Mouse (Mus musculus): ENCODE data around the gene Ifna16.

GRCm38 (mm10) chr4:88634311-88634710 lies 42.4 kb downstream of the Ifna16 start, which contains the start of gene C87499:
- TF ChIP-seq POLR2A (IDR thresholded peaks at IDR 0.05; ENCODE audit: borderline replicate concordance, low read depth, low read length) (no peak), CTCF (IDR thresholded peaks at IDR 0.05; ENCODE audit: low read depth, low read length) (no peak)

Data from bone marrow macrophage, adult 2 months (primary cell).